Mouse (Mus musculus) liver, embryonic 14.5 days (tissue): Measurements from ENCODE around the gene Sgms1.

ENCODE experiments used
- CTCF ChIP-seq: IDR thresholded peaks from 2 replicates; pipeline ENCODE4 v1.5.1; 2016; ENCODE audit warnings: antibody characterized with exemption, low read depth, control low read depth
- EP300 ChIP-seq: IDR thresholded peaks from 2 replicates; pipeline ENCODE4 v1.6.1; 2016; ENCODE audit warnings: antibody characterized with exemption, low read depth

GRCm38 (mm10) chr19:32302835-32303381, 86.6 kb downstream of the Sgms1 start:
- TF ChIP-seq CTCF (no peak), EP300 (no peak)
